Mouse (Mus musculus) neural tube, embryonic 15.5 days (tissue): ENCODE data around the gene Phf2. TPM values are rescaled to one million over a fixed set of nuclear protein-coding genes. Genes with fewer than 3 reads are reported as not detected.

Experiments used
- ATAC-seq: fragments of 200-750 bp; cut with Nextera tagmentation; 2 replicates; pipeline ENCODE4 v1.8.0; 2017; ENCODE audit warnings: mild to moderate bottlenecking, moderate TSS enrichment, moderate library complexity; ENCODE audit not compliant: low FRiP score
- H3K27ac ChIP-seq: fragments of 300-500 bp; sonication (generic); replicated peaks from 2 replicates; pipeline ENCODE4 v1.5.1; 2015; ENCODE audit warnings: mild to moderate bottlenecking, inconsistent platforms
- H3K27me3 ChIP-seq: fragments of 300-500 bp; sonication (generic); replicated peaks from 2 replicates; pipeline ENCODE4 v1.6.1; 2015; ENCODE audit warnings: inconsistent platforms
- H3K36me3 ChIP-seq: fragments of 300-500 bp; sonication (generic); 2 replicates; pipeline ENCODE4 v1.6.1; 2015; ENCODE audit warnings: inconsistent platforms
- H3K4me1 ChIP-seq: fragments of 300-500 bp; sonication (generic); 2 replicates; pipeline ENCODE4 v1.6.1; 2015; ENCODE audit warnings: inconsistent platforms
- H3K4me2 ChIP-seq: fragments of 300-500 bp; sonication (generic); 2 replicates; pipeline ENCODE4 v1.6.1; 2015; ENCODE audit warnings: inconsistent platforms, mild to moderate bottlenecking, moderate library complexity
- H3K4me3 ChIP-seq: fragments of 300-500 bp; sonication (generic); replicated peaks from 2 replicates; pipeline ENCODE4 v1.5.1; 2015; ENCODE audit warnings: mild to moderate bottlenecking, inconsistent platforms
- H3K9ac ChIP-seq: fragments of 300-500 bp; sonication (generic); replicated peaks from 2 replicates; pipeline ENCODE4 v1.6.1; 2015; ENCODE audit warnings: mild to moderate bottlenecking, inconsistent platforms
- H3K9me3 ChIP-seq: fragments of 300-500 bp; sonication (generic); replicated peaks from 2 replicates; pipeline ENCODE4 v1.6.1; 2016; ENCODE audit warnings: inconsistent platforms
- WGBS: fragments of 180-500 bp; shearing (Covaris S2); methylation state at CpG from one replicate; pipeline ENCODE4 v1.1.7; 2015; ENCODE audit warnings: mixed read lengths; 5-methylcytosine and 5-hydroxymethylcytosine counted together
- polyA plus RNA-seq: library from polyadenylated mRNA; unstranded; fragments of >200 nt; fragmentation: Nextera tagmentation; extraction: Ambion mirVana; gene quantifications from 2 replicates; pipeline ENCODE4 v1.2.1, GENCODE M21; 2015

The Phf2 gene
- 6.3 and 6.6 TPM in 2 replicates for polyA plus RNA-seq

DNA sequence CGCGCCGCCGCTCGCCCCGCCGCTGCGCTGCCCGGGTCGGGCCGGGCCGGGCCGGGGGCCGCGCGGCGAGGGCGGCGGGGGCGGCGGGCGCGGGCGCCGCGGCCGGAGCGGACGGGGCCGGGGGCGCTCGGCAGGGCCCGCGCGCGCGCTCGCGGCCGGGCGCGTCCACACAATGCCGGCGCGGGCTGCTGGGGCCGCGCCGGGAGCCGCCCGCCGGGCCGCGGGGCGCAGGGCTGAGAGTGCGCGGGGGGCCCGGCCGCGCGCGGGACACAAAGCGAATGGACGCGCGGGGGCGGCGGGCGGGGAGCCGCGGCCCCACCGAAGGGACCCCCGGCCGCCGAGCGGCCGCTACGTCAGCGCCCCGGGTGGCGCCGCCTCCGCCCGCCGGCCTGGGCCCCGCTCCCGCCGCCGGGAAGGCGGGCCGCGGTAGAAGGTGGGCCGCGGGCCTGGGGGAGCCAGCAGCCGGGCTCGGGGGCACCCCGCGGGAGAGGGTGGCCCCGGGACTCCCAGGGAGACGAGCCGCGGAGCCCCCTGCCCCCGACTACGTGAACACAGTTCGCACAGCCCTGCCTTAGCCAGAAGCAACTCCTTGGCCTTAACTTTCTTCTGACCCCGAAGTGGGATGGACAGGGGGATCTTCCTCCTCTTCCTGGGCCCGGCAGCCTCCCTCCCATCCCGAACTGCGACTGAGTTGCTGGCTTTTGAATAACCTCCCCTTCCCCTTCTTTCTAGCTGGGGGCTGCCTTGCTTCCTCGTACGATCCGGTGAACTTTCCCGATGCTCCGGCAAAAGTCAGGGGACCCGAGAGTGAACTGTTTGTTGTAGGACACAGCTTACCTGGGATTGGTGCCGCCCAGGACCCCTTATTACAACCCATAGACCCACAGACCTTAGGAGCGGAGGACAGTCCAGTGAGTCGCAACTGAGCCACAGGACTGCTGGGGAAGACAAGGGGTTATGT lies at the start of gene Phf2:
Gene Phf2, minus strand, starts transcription at position 349 of the 961 bp plus-strand sequence.
- H3K4me1 ChIP-seq = peaks cover 41% of the 10 kb centered on the region
- H3K9ac ChIP-seq = peak within 1 kb of the TSS; percentile 90
- H3K27me3 ChIP-seq = no peaks in the 10 kb centered on the region
- H3K9me3 ChIP-seq = no peaks in the 10 kb centered on the region
- H3K4me2 ChIP-seq = peak within 1 kb of the TSS; percentile 87
- peak within 1 kb of the TSS; percentile 90 for H3K4me3 ChIP-seq
- peak; percentile 50 for ATAC-seq
- no peaks in the 10 kb centered on the region for H3K36me3 ChIP-seq
- WGBS = under 1% methylated on average over 33 of the region's 117 CpGs
- H3K27ac ChIP-seq = peak within 1 kb of the TSS; percentile 83

- Histone ChIP-seq H3K4me3 (no peak overlapping the region), H3K36me3 (peaks cover 47% of the 10 kb centered on the region), H3K9ac (no peak overlapping the region), H3K4me2 (no peak overlapping the region), H3K4me1 (no peaks in the 10 kb centered on the region), H3K9me3 (no peaks in the 10 kb centered on the region), H3K27me3 (no peaks in the 10 kb centered on the region), H3K27ac (no peak overlapping the region)
- WGBS = 87% methylated on average over 7 of the region's 7 CpGs
- ATAC-seq = no peak
Observed at GRCm38 (mm10) chr13:48919756-48920415, 49.0 kb upstream of the Phf2 start.

- no peaks in the 10 kb centered on the region for H3K9me3 ChIP-seq
- peaks cover 57% of the 10 kb centered on the region for H3K36me3 ChIP-seq
- ATAC-seq = no peak
- H3K27ac ChIP-seq = no peak overlapping the region
- H3K4me1 ChIP-seq = no peaks in the 10 kb centered on the region
- no peak overlapping the region for H3K4me3 ChIP-seq
- H3K9ac ChIP-seq = no peak overlapping the region
- WGBS = 96% methylated on average over 3 of the region's 3 CpGs
- H3K27me3 ChIP-seq = no peaks in the 10 kb centered on the region
- H3K4me2 ChIP-seq = no peak overlapping the region
Observed at GRCm38 (mm10) chr13:48917113-48917599, 46.2 kb upstream of the Phf2 start.

DNA sequence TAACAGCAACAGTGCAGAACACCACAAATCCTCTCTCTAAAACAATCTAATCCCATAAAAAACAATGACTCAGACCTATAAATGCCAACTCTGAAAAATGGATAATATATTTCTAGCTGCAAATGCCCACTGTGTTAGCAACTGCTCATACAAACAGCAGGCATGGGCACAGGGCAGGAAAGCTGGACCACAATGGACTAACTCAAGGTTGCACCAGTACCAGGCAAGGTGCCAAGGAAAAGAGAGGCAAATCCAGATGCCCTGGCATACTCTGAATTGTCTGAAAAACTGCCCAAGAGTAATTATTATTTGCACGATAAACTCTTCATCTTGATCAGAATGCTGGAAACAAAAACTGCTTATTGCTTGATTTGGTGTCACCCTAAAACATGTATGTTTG lies 42.8 kb upstream of the Phf2 start:
- Histone ChIP-seq H3K4me1 (no peaks in the 10 kb centered on the region), H3K9me3 (no peaks in the 10 kb centered on the region), H3K27ac (no peak overlapping the region), H3K9ac (no peak overlapping the region), H3K4me2 (no peak overlapping the region), H3K36me3 (peaks cover 49% of the 10 kb centered on the region), H3K4me3 (no peak overlapping the region), H3K27me3 (no peaks in the 10 kb centered on the region)
- no peak for ATAC-seq
- WGBS = 72% methylated on average over 1 of the region's 1 CpGs

- no peaks in the 10 kb centered on the region for H3K27me3 ChIP-seq
- H3K4me2 ChIP-seq = no peak overlapping the region
- H3K4me3 ChIP-seq = no peak overlapping the region
- no peak overlapping the region for H3K27ac ChIP-seq
- H3K9me3 ChIP-seq = no peaks in the 10 kb centered on the region
- no peak for ATAC-seq
- 89% methylated on average over 3 of the region's 3 CpGs for WGBS
- no peaks in the 10 kb centered on the region for H3K4me1 ChIP-seq
- H3K36me3 ChIP-seq = peaks cover 54% of the 10 kb centered on the region
- no peak overlapping the region for H3K9ac ChIP-seq
Observed at GRCm38 (mm10) chr13:48913141-48913540, 42.2 kb upstream of the Phf2 start.

DNA sequence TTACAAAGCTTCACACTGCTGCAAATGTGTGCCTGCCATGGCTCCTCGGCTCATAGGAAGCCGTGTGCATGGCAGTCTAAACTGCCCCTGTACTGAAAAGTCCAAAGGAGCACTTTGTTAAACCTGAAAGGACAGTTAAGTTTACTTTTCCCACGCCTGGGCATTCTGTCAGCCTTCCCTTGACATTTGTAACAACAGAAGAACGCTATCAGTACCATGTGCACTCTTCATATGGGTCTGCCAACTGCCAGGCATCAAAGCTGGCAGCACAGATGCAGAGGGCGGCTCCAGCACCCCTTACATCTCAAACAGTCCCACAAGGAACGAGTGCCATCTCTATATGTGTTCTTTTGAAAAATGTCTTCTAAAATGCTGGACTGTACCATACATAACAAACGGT lies 40.5 kb upstream of the Phf2 start:
- no peak overlapping the region for H3K4me3 ChIP-seq
- ATAC-seq = no peak
- H3K9ac ChIP-seq = no peak overlapping the region
- no peak overlapping the region for H3K4me2 ChIP-seq
- H3K36me3 ChIP-seq = peaks cover 53% of the 10 kb centered on the region
- H3K9me3 ChIP-seq = no peaks in the 10 kb centered on the region
- no peak overlapping the region for H3K27ac ChIP-seq
- 86% methylated on average over 7 of the region's 7 CpGs for WGBS
- no peaks in the 10 kb centered on the region for H3K4me1 ChIP-seq
- H3K27me3 ChIP-seq = no peaks in the 10 kb centered on the region

DNA sequence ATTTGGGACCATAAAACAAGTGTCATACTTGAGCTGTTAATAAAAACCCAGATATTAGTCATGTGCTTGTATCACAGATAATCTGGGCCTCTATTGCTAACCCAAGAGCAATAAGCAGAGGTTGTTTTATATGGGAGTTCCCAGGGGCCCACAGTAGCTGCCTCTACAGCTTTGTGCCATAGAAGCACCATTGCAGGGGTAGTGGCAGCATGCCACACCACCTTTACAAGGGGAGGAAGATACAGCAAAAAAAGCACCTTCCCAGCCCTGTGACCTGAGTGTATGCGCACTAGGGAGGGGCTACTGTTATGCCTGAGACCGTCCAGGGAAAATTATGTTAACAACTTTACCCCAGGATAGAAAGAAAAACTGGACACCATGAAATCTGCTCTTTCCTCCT lies 34.5 kb upstream of the Phf2 start:
- Histone ChIP-seq H3K36me3 (peaks cover 59% of the 10 kb centered on the region), H3K4me1 (no peaks in the 10 kb centered on the region), H3K27me3 (no peaks in the 10 kb centered on the region), H3K9ac (no peak overlapping the region), H3K9me3 (no peaks in the 10 kb centered on the region), H3K4me2 (no peak overlapping the region), H3K27ac (no peak overlapping the region), H3K4me3 (no peak overlapping the region)
- ATAC-seq = no peak
- WGBS = 90% methylated on average over 2 of the region's 2 CpGs

GRCm38 (mm10) chr13:48895376-48895775 lies 24.5 kb upstream of the Phf2 start:
- H3K9me3 ChIP-seq = no peaks in the 10 kb centered on the region
- H3K36me3 ChIP-seq = peaks cover 50% of the 10 kb centered on the region
- H3K4me3 ChIP-seq = no peak overlapping the region
- H3K27me3 ChIP-seq = no peaks in the 10 kb centered on the region
- H3K4me1 ChIP-seq = no peaks in the 10 kb centered on the region
- no peak overlapping the region for H3K4me2 ChIP-seq
- ATAC-seq = no peak
- H3K27ac ChIP-seq = no peak overlapping the region
- H3K9ac ChIP-seq = no peak overlapping the region
- WGBS = 87% methylated on average over 5 of the region's 5 CpGs

- no peak overlapping the region for H3K27ac ChIP-seq
- H3K4me1 ChIP-seq = no peaks in the 10 kb centered on the region
- no peak overlapping the region for H3K9ac ChIP-seq
- no peaks in the 10 kb centered on the region for H3K9me3 ChIP-seq
- 90% methylated on average over 4 of the region's 4 CpGs for WGBS
- ATAC-seq = no peak
- H3K4me2 ChIP-seq = no peak overlapping the region
- H3K27me3 ChIP-seq = no peaks in the 10 kb centered on the region
- H3K36me3 ChIP-seq = peaks cover 66% of the 10 kb centered on the region
- H3K4me3 ChIP-seq = no peak overlapping the region
Observed at GRCm38 (mm10) chr13:48890260-48890960, 19.5 kb upstream of the Phf2 start.

DNA sequence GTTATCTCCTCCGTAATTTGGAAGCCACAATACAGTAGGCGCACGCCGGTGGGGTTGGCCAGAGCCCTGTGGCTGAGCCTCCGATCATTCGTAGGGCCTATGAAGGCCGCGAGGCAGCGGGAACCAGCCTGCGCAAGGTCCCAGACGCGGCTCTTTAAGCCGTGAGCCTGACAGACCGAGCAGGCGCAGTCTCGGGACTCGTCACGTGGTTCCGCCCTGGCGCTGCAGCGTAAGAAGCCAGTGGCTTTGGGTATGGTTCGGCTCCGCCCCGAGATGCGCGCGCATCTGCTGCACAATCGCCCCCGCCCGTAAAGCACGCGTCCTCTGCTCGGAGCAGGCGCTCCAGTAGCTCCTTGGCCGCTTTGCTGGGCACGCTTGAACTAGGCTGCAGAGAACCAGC lies 7.6 kb upstream of the Phf2 start:
- Histone ChIP-seq H3K9me3 (no peaks in the 10 kb centered on the region), H3K4me3 (peak overlapping the region; percentile 50), H3K27ac (peak overlapping the region; percentile 88), H3K36me3 (peaks cover 25% of the 10 kb centered on the region), H3K27me3 (no peaks in the 10 kb centered on the region), H3K4me2 (peak overlapping the region; percentile 77), H3K9ac (peak overlapping the region; percentile 66), H3K4me1 (peaks cover 11% of the 10 kb centered on the region)
- under 1% methylated on average over 36 of the region's 36 CpGs for WGBS
- ATAC-seq = peak; percentile 99

DNA sequence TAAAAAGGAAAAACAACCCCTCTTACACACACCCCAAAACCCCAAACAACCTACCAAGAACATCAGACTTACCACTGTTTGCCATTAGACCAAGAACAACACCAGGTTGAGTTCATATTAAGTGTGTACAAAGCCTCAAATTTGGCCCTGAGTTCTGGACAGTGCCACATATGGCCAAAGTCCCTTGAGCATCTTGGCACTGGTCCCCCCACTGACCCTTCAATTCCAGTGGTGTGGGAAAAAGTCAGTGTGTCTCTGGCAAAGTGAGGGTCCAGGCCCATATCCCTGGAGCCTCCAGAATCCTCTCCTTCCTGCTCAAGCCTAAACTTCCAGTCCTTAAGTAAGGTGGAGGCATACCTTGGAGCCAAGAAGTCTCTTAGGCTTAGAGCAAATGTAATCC lies 6.9 kb upstream of the Phf2 start:
- Histone ChIP-seq H3K27me3 (no peaks in the 10 kb centered on the region), H3K9me3 (no peaks in the 10 kb centered on the region), H3K4me2 (peak overlapping the region; percentile 77), H3K27ac (peak overlapping the region; percentile 88), H3K4me3 (peak overlapping the region; percentile 50), H3K36me3 (peaks cover 19% of the 10 kb centered on the region), H3K4me1 (peaks cover 11% of the 10 kb centered on the region), H3K9ac (peak overlapping the region; percentile 66)
- ATAC-seq = no peak
